Mouse (Mus musculus) spleen, embryonic (tissue): ENCODE measurements at regions not wholly inside any gene's neighbourhood (a gene's known extent, or its start where the extent isn't known, plus 50 kb on each side); places are given as distances from the start of the nearest gene placed in this dataset.
"Not testable (repeated sequence)": the region's sequence is repeated elsewhere in the genome, so short reads cannot be mapped to it uniquely, and the experiment has no call there.

ENCODE experiments used
- CTCF ChIA-PET: fragments of 350-600 bp; sonication (Branson Sonifier 250); formaldehyde crosslinking; loops from one replicate; lab custom pipeline; 2022; lab: Charles Lee

DNA sequence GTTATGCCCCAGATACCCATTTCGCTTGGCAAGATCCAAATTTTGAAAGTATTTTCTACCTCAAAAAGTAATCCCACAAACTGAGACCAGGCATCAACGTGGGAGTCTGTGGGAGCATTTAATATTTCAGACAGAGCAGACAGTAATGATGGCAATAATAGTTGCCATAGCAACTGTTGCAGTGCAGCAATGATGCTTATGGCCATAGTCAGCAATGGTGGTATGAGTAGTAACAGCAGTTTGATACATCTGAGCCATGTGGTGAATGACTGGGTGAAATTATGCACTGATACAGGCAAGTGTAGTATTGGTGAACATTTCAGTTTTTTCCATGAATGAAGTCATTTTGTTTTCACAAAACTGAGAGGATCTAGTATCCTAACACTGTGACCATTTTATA lies 600.8 kb upstream of the Igfbp3 start:
- CTCF ChIA-PET = no interaction called here

DNA sequence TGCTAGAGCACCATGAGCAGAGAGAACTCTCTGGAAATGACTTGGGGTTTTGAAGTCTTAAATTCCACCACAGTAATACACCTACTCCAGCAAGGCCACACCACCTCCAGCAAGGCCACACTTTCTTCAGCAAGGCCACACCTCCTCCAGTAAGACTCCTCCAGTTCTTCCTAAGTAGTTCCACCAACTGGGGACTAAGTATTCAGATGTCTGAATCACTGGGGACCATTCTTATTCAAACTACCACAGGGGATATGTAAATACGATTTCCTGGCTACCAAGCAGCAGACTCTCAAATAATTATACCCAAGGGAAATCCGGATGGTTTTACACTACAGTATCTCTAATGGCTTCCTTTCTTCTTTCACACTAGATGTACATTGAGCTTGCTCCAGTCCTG lies 598.7 kb upstream of the Igfbp3 start:
- CTCF ChIA-PET = no interaction called here

DNA sequence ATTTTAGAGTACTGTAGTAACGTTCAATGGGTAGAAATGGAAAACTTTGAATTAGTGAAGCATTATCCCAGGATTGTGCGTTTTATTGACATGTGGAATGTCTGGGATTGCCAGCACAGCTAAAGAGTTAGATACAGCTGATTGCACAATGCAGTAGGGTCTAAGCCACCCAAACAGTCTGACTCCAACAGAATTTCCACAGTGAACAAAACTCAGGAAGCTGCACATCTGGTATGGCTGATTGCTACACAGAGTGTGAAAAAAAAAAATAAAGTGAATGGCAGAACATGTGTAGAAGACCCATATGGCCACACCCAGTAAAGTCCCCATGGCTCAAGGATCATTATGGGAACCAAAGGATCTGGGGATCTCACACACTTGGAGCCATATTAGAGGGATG lies 596.0 kb upstream of the Igfbp3 start:
- CTCF ChIA-PET = no interaction called here

DNA sequence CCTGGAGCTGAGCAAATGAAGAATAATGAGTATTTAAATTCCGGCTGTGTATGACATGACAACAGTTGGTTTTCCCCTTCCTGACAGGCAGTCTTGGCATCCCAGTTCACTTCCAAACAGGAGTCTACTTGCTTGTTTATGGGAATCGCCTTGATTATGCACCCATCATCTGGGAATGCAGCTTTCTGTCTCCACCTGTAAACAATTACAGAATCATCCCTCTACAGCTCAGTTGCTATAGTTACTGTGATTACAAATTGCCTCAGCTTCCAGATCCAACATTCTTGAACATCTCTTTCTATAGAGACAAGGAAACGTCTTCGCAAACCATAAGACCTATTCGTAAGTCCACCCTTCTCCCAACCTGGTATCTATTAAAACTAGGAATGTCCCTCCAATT lies 582.6 kb upstream of the Igfbp3 start:
- CTCF ChIA-PET = no interaction called here

DNA sequence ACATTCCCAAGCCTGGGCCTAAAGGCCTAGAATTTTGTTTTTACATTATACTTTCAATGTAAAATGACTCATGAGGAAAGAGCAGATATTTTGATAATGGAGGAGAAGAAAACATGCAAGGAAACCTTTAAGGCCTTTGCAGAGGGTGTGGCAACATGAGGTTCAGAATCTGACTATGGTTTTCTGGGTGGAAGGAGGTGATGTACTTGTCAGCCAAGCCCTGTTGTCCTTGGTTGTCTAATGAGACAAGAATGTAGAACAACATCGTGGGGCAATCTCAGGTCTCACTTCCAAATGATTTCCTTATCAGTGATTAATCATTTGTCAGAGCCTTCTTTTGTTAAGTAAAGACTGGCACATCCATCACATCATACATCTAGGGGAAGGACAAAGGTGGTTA lies 580.5 kb upstream of the Igfbp3 start:
- CTCF ChIA-PET = no interaction called here

DNA sequence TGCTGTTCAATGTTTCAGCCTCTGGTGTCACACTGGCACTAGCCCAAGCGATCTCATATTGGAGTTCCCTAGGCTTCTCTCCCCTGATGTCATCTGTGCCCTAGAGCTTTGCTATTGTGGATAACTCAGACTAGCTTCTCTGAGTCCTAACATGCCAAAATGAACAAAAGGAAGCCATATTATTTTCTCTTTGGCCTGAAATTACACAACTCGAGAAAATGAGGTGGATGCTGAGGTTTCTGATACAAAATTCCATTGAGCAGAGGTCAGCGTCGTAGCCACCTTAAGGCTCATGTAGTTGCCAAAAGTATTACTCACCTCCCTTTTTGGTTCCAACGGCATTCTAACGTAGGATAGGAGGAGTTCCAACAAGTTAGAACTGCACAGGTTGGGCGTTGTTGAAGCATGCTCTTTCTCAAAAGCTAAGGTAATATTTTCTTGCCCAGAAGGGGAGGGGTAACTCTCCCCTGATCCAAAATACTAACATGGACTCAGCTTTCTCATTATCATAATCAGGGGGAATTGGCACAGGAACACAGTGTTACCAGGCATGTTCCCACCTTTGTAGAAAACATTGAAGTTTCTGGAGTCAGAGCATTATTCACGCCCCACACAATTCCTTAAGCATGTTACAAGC lies 566.9 kb upstream of the Igfbp3 start:
- CTCF ChIA-PET = no interaction called here

DNA sequence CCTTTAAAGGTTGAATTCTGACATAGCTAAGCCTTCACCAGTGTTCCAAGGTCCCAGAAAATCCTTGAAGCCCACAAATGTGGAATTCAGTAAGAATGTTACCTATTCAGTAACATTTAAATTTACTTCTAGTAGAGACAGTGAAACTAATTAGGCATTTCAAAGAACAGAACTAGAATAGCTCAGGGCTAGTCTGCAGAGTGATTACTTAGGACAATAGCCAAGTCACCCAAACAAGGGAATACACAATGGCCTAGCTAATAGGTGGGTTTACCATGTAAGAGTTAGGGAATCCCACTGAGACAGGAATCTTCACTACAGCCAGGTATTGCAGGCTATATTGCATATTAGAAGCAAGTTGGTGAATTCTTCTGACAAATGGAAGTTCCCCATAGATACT lies 561.6 kb upstream of the Igfbp3 start:
- CTCF ChIA-PET = not testable (repeated sequence)

DNA sequence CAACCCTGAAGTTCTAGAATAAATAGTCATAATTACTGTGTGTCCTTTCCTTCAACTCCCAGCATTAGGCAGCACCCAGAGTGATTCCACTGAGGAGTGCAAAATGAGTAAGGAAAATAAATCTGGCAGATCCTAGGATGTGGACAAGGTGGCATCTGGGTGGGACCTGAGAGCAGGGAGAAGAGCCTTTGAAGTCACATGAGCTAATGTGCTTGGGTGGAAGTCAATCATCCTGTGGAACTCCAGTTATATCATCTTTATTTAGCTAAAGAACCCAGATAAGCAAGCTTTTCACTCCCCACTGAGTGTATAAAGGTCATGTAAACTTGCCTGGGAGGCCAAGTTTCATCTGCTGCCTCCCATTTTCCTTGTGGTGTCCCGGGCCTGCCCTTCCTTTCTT lies 551.6 kb upstream of the Igfbp3 start:
- CTCF ChIA-PET = no interaction called here

DNA sequence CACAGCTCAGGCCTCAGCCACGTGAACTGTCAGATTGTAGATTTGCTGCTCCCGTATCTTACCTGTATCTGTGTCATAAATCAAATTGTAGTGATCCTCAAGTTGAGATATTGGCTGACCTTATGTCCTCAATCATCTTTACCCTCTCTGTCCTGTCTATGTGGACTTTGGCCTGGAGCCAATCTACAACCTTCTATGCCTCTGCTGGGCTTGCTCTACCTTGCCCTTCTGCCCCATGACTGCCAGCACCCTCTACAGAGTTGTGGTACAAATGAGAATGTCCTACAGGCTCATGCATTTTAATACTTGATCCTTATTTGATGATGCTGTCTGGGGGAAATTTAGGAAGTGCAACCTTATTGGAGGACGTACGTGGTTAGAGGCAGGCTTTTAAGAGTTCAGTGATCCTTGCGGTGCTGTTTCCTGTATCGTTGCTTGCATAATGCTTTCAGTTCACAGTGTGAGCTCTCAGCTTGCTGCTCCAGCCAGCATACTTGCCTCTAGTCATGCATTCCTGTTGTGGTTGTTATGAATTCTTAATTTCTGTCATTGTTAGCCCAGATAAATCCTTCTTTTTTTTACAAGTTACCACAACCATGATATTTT lies 545.2 kb upstream of the Igfbp3 start:
- CTCF ChIA-PET = no interaction called here
